Comparison of ENCODE assay signal across 17 mouse cellular contexts in the genomic region with DNA sequence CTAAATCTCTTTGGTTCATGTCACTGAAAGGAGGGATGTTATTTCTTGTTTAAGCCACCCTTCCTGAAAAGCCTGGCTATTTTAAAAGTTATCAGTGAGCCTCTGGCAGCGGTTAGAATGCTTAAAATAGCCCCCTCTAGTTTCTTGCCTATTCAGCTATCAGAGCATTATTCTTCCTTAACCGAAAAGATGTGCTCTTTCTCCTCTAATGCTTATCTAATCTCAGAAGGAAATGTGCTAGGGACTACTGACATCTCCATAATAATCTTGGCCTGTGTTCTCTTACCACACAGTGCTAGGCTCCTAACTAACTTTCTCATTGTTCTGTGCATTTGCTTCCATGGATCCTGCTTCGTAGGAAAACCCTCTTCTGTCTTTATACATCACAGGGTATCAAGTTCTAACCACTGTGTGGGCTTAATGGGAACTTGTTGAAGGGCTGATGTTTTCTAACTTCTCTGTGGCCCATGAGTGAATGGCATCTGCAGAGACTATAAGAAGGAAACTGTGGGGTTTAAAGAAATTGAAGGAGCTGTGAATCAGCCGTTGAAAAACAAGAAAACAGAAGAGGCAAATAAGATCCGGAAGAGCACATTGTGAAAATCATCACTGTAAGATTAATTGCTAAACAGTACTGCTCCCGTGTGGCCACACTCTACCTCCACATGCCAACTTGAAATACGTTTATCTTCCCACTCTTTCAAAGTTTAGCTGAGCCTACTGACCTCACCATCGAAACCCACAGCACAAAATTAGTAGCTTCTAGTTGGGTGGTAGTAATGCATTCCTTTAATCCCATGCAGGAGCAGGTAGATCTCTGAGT. TPM values are rescaled to one million over a fixed set of nuclear protein-coding genes. Genes with fewer than 3 reads are reported as not detected.
DNase-seq lines count a peak whose midpoint lies in the region; ATAC-seq lines count a peak whose summit lies in the region.
"Had no signal": no experiment of that assay in that cellular context is flagged by ENCODE, and none has a peak within 500 bp of the region (broad histone marks: within the 10 kb centered on the region; RNA-seq: fewer than 3 reads in every experiment).

No protein-coding gene starts in this region.

- no peaks in the 10 kb centered on the region for H3K27me3 ChIP-seq in liver, embryonic 11.5 days (replicated peaks; ENCODE audit: control insufficient read depth, insufficient read depth, low read length)
- no peaks in the 10 kb centered on the region for H3K27me3 ChIP-seq in liver, embryonic 13.5 days
- 0 out of 2 replicates have a peak, but pooled peaks cover 5% of the 10 kb centered on the region for H3K27me3 ChIP-seq in midbrain, embryonic 13.5 days
- H3K27me3 ChIP-seq: limb, embryonic 12.5 days; lung, embryonic 15.5 days; stomach, embryonic 15.5 days had no signal

- H3K9ac ChIP-seq in liver, embryonic 11.5 days (ENCODE audit: low read depth, low read length), result no peak overlapping the region
- no peak overlapping the region for H3K9ac ChIP-seq in liver, embryonic 13.5 days
- no peak overlapping the region for H3K9ac ChIP-seq in midbrain, embryonic 13.5 days (replicated peaks)
- H3K9ac ChIP-seq: limb, embryonic 12.5 days; lung, embryonic 15.5 days; stomach, embryonic 15.5 days had no signal

- H3K9me3 ChIP-seq in liver, embryonic 11.5 days (ENCODE audit: control insufficient read depth, low read length), result no peaks in the 10 kb centered on the region
- no peaks in the 10 kb centered on the region for H3K9me3 ChIP-seq in liver, embryonic 13.5 days (replicated peaks)
- no peaks in the 10 kb centered on the region for H3K9me3 ChIP-seq in midbrain, embryonic 13.5 days
- H3K9me3 ChIP-seq: limb, embryonic 12.5 days; lung, embryonic 15.5 days; stomach, embryonic 15.5 days had no signal

- no peak overlapping the region for H3K4me3 ChIP-seq in liver, embryonic 11.5 days (ENCODE audit: low read depth, low read length)
- no peak overlapping the region for H3K4me3 ChIP-seq in liver, embryonic 13.5 days (replicated peaks)
- H3K4me3 ChIP-seq in midbrain, embryonic 13.5 days (replicated peaks), result no peak overlapping the region
- H3K4me3 ChIP-seq: limb, embryonic 12.5 days; lung, embryonic 15.5 days; stomach, embryonic 15.5 days had no signal

- peak; percentile 44; the same call in 1 of the 2 replicates for ATAC-seq in liver, embryonic 11.5 days (replicated peaks; ENCODE audit: low FRiP score)
- ATAC-seq in common myeloid progenitor, adult 5-6 weeks (replicated peaks; ENCODE audit: low read depth, poor library complexity, severe bottlenecking), result peak; percentile 54
- ATAC-seq in liver, embryonic 13.5 days (ENCODE audit: low read depth), result peak; percentile 65
- ATAC-seq in midbrain, embryonic 13.5 days, result no peak
- ATAC-seq: hindbrain, postnatal 0 days had no signal

- no peak for DNase-seq in liver, embryonic 11.5 days (ENCODE audit: low spot score)
- no peak for DNase-seq in liver
- DNase-seq in liver, embryonic 13.5 days, result no peak
- no peak for DNase-seq in spleen, adult 12 weeks (ENCODE audit: low spot score)
- DNase-seq in embryo, embryonic 11 days, result no peak
- DNase-seq: cerebellum, adult 18-20 months had no signal

- no peak overlapping the region for H3K27ac ChIP-seq in liver, embryonic 11.5 days (ENCODE audit: low read depth, low read length)
- H3K27ac ChIP-seq in liver, embryonic 13.5 days, result no peak overlapping the region
- no peak overlapping the region for H3K27ac ChIP-seq in midbrain, embryonic 13.5 days
- H3K27ac ChIP-seq: hindbrain, postnatal 0 days; limb, embryonic 12.5 days; lung, embryonic 15.5 days; stomach, embryonic 15.5 days had no signal

- H3K4me1 ChIP-seq in liver, embryonic 11.5 days (replicated peaks; ENCODE audit: control insufficient read depth, insufficient read depth, low read length), result 0 out of 2 replicates have a peak, but pooled peaks cover 5% of the 10 kb centered on the region
- peaks cover 16% of the 10 kb centered on the region for H3K4me1 ChIP-seq in liver, embryonic 13.5 days (replicated peaks)
- H3K4me1 ChIP-seq in midbrain, embryonic 13.5 days (replicated peaks), result no peaks in the 10 kb centered on the region
- H3K4me1 ChIP-seq: limb, embryonic 12.5 days; stomach, embryonic 15.5 days had no signal

- 43% methylated on average over 8 of the region's 8 CpGs for WGBS in liver, embryonic 11.5 days
- 15% methylated on average over 8 of the region's 8 CpGs for WGBS in liver, embryonic 13.5 days (ENCODE audit: insufficient replicate concordance)
- 83% methylated on average over 8 of the region's 8 CpGs for WGBS in midbrain, embryonic 13.5 days

- no peak overlapping the region for H3K4me2 ChIP-seq in liver, embryonic 11.5 days
- H3K4me2 ChIP-seq in liver, embryonic 13.5 days, result no peak overlapping the region
- H3K4me2 ChIP-seq in midbrain, embryonic 13.5 days (replicated peaks), result no peak overlapping the region
- H3K4me2 ChIP-seq: limb, embryonic 12.5 days; lung, embryonic 15.5 days; stomach, embryonic 15.5 days had no signal

- no peaks in the 10 kb centered on the region for H3K36me3 ChIP-seq in liver, embryonic 11.5 days (ENCODE audit: control insufficient read depth, insufficient read depth, low read length)
- H3K36me3 ChIP-seq in liver, embryonic 13.5 days, result no peaks in the 10 kb centered on the region
- no peaks in the 10 kb centered on the region for H3K36me3 ChIP-seq in midbrain, embryonic 13.5 days
- H3K36me3 ChIP-seq: limb, embryonic 12.5 days; lung, embryonic 15.5 days; stomach, embryonic 15.5 days had no signal

RNA-seq across cellular contexts. Expression of gene Tnip3, which starts 53.2 kb away (rescaled TPM):
- polyA plus RNA-seq in liver, embryonic 11.5 days (2014; fragmentation: Nextera tagmentation; extraction: Ambion mirVana), result 0.16 TPM in 1 of 2 replicates, not detected in the other
- 9.6 and 9.7 TPM in 2 replicates for total RNA-seq in common myeloid progenitor, adult 5-6 weeks (2017)
- 0.14 TPM in 1 of 2 replicates, not detected in the other for polyA plus RNA-seq in liver, embryonic 13.5 days (2015; fragmentation: Nextera tagmentation; extraction: Ambion mirVana)
- polyA plus RNA-seq in midbrain, embryonic 13.5 days (2015; fragmentation: Nextera tagmentation; extraction: Ambion mirVana), result not detected in 2 replicates
- total RNA-seq: hindbrain, postnatal 0 days had no signal
- polyA plus RNA-seq: brain, embryonic 14.5 days; cortical plate, adult 2 months; forebrain, embryonic 11.5 days; hindbrain, postnatal 0 days; kidney, embryonic 14.5 days; limb, embryonic 12.5 days; small intestine, adult 2 months had no signal
